Mouse (Mus musculus) thymus, postnatal 14 days (tissue): ENCODE measurements around the gene Bbs5.
"Not testable (repeated sequence)": the region's sequence is repeated elsewhere in the genome, so short reads cannot be mapped to it uniquely, and the experiment has no call there.

Experiments
- DNase-seq: peaks from one replicate; pipeline ENCODE4 v3.0.0; 2021

Gene Bbs5

DNA sequence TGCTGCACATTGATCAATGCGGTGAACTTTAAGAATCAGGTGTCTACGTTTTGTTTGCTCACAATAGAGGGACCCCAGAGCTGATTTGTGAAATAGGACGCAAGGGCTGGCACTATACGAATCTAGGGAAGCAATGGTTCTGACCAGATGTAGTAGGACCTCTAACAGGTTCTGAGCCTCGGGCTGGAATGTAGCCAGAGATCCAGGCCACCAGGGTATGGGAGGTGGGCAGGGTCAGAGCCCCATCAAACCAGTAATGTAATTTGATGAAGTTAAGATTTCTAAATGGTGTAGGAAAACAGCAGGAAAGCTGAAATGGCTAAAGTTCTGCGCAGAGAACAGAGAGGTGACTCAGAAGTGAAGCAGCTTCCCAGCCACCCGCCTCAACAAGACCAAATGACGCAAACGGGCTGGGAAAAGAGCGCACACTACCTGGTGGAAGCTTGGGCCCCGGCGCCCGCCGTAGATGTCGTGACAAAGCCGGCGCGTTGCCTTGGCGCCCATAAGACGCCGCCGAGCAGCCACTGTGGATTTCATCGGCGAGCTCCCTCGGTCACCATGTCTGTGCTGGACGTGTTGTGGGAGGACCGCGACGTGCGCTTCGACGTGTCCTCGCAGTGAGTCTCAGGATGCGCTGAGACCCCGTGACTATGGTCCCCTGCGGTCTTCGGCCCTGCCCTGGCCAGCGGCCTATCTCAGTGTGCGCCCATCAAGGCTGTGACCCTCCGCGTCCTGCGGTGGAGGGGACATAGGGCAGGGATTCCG is at the start of gene Bbs5:
Gene Bbs5 (plus strand): TSS at position 446 of the 765 bp plus-strand sequence.
- peak; percentile 80 for DNase-seq

DNA sequence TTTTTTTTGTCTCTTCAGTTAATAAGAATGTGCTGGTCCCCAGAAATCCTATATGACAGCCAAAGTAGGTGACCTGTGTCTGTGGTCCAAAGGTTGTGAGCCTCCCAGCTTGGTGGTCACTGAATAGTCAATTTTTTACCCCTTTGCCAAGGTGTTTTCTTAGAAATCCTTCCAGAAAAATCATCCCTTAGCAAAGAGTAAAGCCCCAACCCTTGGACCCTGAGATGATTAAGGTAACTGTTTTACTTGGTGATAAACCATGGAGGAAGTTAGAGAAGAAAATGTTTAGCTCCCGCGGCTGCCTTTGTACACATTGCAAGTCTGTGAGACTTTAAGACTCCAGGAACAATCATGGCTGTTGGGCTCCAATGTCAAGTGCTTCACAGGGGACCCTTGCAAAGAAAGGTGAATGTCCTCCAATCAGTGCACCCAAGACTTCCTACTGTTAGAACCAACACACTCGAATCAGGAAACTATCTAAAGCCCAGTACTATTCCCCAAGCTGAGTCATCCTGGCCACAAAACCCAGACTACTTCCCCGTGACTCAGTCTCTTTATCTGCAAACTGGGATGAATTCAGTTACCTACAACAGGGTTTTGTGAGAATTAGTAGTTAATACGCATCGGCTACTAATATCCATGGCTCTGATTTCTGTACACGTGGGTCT is 43.1 kb upstream of the Bbs5 start:
- DNase-seq = no peak

GRCm38 (mm10) chr2:69606621-69607020 is 40.4 kb upstream of the Bbs5 start:
- no peak for DNase-seq

DNA sequence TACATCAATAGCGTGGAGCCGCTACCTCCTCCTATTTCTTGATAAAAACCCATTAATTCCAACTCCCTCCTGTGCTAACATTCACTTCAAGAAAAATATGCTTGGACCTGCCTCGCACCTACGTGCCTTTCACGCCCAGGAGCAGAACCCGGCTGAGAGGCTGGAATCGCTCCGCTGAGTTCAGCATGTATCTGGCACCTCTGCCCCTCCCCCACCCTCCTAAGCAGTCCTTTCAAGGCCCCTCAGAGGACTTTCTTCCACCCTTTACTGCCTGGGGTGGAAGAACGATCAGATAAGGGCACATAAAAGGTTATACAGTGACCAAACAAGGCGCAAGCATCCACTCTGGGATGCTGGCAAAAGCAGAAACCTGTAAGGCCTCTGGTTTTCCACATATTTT is 34.7 kb upstream of the Bbs5 start:
- no peak for DNase-seq

GRCm38 (mm10) chr2:69612716-69613115 is 34.3 kb upstream of the Bbs5 start:
- DNase-seq = no peak

GRCm38 (mm10) chr2:69613237-69613636 is 33.7 kb upstream of the Bbs5 start:
- DNase-seq = no peak

GRCm38 (mm10) chr2:69618336-69618735 is 28.6 kb upstream of the Bbs5 start:
- no peak for DNase-seq

GRCm38 (mm10) chr2:69619286-69619685 is 27.7 kb upstream of the Bbs5 start:
- no peak for DNase-seq

- DNase-seq = no peak
Observed at GRCm38 (mm10) chr2:69629215-69629614, 17.8 kb upstream of the Bbs5 start.

GRCm38 (mm10) chr2:69629914-69630313 is 17.1 kb upstream of the Bbs5 start:
- DNase-seq = no peak

GRCm38 (mm10) chr2:69630792-69631191 is 16.2 kb upstream of the Bbs5 start:
- DNase-seq = no peak

DNA sequence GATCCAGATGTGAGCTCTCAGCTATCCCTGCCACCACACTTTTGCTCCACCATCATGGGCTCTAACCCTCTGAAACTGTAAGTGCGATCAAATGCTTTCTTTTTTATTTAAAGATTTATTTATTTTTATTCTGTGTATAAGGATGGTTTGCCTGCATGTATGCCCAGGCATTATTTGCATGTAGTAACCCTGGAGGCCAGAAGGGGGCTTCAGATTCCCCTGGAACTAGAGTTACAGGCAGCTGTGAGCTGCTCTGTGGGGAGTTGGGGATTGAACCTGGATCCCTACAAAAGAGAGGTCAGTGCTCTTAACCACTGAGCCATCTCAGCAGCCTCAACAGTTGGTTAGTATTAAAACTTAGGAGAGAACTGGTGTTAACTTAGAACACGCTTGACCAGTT is 15.5 kb upstream of the Bbs5 start:
- DNase-seq = peak; percentile 52

- peak; percentile 71 for DNase-seq
Observed at GRCm38 (mm10) chr2:69635064-69635701, 11.8 kb upstream of the Bbs5 start.

- peak; percentile 78 for DNase-seq
Observed at GRCm38 (mm10) chr2:69635807-69636206, 11.2 kb upstream of the Bbs5 start.

DNA sequence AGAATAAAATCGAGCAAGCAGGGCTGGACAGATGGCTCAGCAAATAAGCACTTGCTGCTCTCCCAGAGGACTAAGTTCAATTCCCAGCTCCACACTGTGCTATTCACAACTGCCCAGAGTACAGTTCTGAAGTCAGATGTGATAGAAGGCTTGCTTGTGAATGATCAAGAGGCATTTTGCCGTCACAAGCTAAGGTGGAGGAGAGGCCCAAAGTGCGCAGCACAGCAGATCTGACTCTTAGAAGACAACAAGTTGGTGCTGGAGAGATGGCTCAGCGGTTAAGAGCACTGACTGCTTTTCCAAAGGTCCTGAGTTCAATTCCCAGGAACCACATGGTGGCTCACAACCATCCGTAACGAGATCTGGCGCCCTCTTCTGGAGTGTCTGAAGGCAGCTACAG is 9.0 kb upstream of the Bbs5 start:
- DNase-seq = not testable (repeated sequence)

DNA sequence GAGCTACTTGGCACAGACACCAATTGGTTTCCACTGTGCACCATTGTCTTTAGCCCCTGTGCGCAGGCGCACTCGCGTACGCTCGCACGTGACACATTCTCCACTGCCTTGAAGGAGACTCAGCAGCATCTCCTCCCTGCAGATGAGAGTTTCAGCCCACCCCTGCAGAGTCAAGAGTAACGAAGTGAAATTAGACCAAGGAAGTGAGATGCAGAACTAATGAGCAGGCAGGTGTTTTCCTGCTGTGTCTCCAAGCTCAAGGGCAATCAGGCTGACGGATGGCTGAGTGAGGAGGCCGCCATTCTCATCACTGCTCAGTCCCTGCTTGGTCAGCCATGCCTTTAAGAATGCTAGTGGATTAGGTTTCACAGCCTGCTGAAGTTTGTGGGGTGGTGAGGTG is 6.9 kb upstream of the Bbs5 start:
- no peak for DNase-seq

DNA sequence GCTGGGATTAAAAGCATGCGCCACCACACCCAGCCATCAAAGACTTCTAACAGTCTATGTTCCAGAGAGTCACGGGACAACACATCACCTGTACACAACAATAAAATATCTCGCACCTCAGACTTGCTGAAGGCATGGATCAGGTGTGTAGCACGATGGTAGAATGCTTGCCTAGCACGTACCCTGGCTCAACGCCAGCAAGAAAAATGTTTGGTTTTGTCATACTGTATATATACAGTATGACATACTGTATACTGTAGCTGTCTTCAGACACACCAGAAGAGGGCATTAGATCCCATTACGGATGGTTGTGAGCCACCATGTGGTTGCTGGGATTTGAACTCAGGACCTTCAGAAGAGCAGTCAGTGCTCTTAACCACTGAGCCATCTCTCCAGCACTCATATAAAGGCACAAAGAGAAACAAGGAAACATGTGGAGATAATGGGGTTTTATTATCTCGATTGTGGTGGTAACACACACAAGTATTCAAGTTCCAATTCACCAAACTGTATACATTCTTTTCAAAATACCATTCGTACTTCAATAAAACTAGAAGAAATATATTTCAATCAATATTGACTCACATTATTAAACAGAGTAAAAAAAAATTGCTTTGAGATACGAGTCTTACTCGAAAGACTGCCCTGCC is 1.9 kb upstream of the Bbs5 start:
- no peak for DNase-seq

DNA sequence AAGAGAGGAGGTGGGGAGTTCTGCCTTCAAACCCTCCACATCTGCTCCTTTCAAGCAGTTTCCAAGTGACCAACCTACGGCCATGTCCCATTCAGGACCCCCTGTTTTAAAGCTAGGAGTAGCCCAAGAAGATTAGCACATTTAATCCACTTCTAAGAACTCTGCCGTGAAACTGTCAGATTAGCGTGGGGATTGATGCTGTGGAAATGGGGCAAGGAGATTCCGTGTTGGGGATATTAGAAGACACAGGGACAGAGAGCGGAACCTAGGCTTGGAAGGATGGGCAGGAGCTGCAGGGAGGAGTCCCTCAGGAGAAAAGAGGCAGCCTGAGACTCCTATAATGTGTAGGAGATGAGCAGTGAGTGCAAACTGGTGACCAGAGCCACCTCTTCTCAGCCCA is 2.7 kb downstream of the Bbs5 start:
- DNase-seq = no peak

GRCm38 (mm10) chr2:69659326-69659725 is 12.4 kb downstream of the Bbs5 start:
- DNase-seq = no peak

- DNase-seq = no peak
Observed at GRCm38 (mm10) chr2:69663827-69664476, 17.0 kb downstream of the Bbs5 start.

GRCm38 (mm10) chr2:69667656-69668055 is 20.7 kb downstream of the Bbs5 start:
- DNase-seq = no peak

DNA sequence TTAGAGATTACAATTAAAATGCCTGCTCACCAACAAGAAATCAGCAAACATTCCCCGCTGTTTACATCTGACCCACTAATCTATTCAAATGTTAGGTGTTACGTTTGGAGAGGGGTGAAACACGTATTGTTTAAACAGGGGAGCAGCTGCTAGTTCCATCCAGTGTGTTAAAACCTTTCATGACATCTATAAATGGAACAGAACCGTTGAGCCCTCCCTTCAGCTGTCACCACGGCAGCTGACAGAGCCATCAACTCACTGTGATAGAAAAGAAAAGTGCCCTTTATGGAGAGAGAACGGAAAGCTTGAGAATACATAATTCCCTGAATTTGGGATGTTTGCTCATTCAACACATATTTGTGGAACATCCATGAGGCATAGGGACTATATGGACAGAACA is 21.4 kb downstream of the Bbs5 start:
- DNase-seq = no peak

DNA sequence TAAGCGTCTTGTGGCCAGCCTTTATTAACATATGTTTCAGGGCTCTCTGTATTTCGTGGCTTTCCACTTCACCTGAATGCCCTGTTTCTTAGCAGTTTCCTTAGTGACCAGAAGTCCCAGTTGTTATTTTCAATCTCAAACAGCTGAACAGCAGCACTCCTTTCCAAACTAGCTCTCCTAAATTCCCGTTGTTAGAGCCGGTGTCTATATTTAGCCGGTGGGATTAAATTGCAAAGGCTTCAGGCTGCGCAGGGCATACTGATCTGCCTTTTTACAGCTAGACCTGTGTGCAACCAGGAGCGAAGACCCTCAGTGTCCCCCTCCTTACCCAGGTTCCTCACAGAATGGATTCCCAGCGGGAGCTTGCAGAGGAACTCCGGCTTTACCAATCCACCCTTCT is 22.9 kb downstream of the Bbs5 start, which contains the start of gene Klhl41:
Gene Klhl41 (plus strand): TSS at position 268 of the 400 bp plus-strand sequence.
- DNase-seq = no peak
